Comparison of ENCODE assay signal across 8 mouse cellular contexts in the genomic region with DNA sequence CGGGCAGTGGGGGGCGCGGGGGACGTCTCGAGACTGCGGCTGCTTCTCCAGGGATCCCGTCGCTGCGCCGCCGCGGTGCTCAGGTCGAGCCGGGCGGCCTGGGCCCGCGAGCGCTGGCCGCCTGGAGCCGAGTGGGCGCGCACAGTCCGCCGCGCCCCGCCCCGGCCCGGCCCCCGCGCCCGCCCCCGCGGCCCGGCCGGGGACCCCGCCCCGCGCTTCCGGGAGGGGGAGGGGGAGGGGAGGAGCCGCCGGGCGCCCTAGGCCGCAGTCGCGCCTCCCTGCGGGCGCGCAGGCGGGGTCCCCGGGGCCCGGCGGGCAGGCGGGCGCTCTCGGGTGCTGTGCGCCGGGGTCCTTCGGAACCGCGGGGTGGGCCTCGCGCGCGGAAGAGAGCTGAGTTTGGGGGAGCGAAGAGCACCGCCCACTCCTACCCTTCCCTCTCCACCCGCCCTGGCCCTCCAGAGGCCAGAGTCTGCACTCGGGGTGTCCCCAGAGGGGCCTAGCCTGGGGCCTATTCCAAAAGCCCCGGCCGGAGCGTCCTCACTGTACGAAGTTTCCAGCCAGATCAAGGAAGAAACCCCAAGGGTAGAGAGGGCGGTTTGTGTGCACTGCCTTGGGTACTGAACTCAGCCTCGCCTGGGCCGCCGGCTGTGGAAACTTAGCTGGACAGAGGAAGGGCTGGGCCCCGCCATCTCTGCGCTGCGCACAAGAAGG. TPM values are rescaled to one million over a fixed set of nuclear protein-coding genes. Genes with fewer than 3 reads are reported as not detected.
DNase-seq lines count a peak whose midpoint lies in the region; ATAC-seq and TF ChIP-seq lines count a peak whose summit lies in the region.

No protein-coding gene starts in this region.

- under 1% methylated on average over 30 of the region's 79 CpGs for WGBS in forebrain, embryonic 14.5 days
- WGBS in liver, postnatal 0 days (ENCODE audit: insufficient replicate concordance), result 0% methylated on average over 32 of the region's 79 CpGs
- WGBS in neural tube, embryonic 13.5 days, result 2% methylated on average over 42 of the region's 79 CpGs
- under 1% methylated on average over 36 of the region's 79 CpGs for WGBS in stomach, postnatal 0 days

- peak overlapping the region; percentile 85 for H3K27ac ChIP-seq in forebrain, embryonic 14.5 days (ENCODE audit: low read depth, low read length)
- H3K27ac ChIP-seq in liver, postnatal 0 days (ENCODE audit: low read depth), result peak overlapping the region; percentile 98
- H3K27ac ChIP-seq in neural tube, embryonic 13.5 days (replicated peaks), result peak overlapping the region; percentile 92
- H3K27ac ChIP-seq in stomach, postnatal 0 days (replicated peaks), result peak overlapping the region; percentile 97

- peak; percentile 70 for ATAC-seq in cerebellum, adult (ENCODE audit: insufficient number of reproducible peaks, low FRiP score, low TSS enrichment)
- ATAC-seq in forebrain, embryonic 14.5 days, result peak; percentile 89
- peak; percentile 91 for ATAC-seq in liver, postnatal 0 days
- ATAC-seq in neural tube, embryonic 13.5 days (ENCODE audit: low read depth), result peak; percentile 89
- ATAC-seq in stomach, postnatal 0 days (ENCODE audit: low FRiP score, low TSS enrichment), result peak; percentile 94

- peak overlapping the region; percentile 95 for H3K9ac ChIP-seq in forebrain, embryonic 14.5 days (ENCODE audit: low read length)
- H3K9ac ChIP-seq in liver, postnatal 0 days (replicated peaks), result peak overlapping the region; percentile 99
- H3K9ac ChIP-seq in neural tube, embryonic 13.5 days, result peak overlapping the region; percentile 97
- peak overlapping the region; percentile 99 for H3K9ac ChIP-seq in stomach, postnatal 0 days (ENCODE audit: low read length)

- peaks cover 12% of the 10 kb centered on the region; the same call in 1 of the 2 replicates for H3K4me1 ChIP-seq in forebrain, embryonic 14.5 days (ENCODE audit: control insufficient read depth, insufficient read depth, low read length)
- H3K4me1 ChIP-seq in liver, postnatal 0 days (ENCODE audit: insufficient read depth), result peaks cover 37% of the 10 kb centered on the region
- H3K4me1 ChIP-seq in neural tube, embryonic 13.5 days (replicated peaks), result peaks cover 35% of the 10 kb centered on the region
- H3K4me1 ChIP-seq in stomach, postnatal 0 days (replicated peaks; ENCODE audit: control insufficient read depth, insufficient read depth), result peaks cover 6% of the 10 kb centered on the region

- peak; percentile 65 to 74 for DNase-seq in CD8-positive naive resting alpha-beta T cell, adult 2 months (ENCODE audit: low read depth in 2 of 2, low spot score in 2 of 2)
- peak; percentile 72 for DNase-seq in forebrain, embryonic 14.5 days (ENCODE audit: low spot score)
- peak; percentile 93 to 96 for DNase-seq in heart, postnatal 14 days
- DNase-seq in layer of hippocampus, adult 11-12 months (ENCODE audit: low spot score), result peak; percentile 72
- peak; percentile 88 for DNase-seq in liver, postnatal 0 days
- peak; percentile 87 for DNase-seq in stomach, postnatal 0 days (ENCODE audit: low spot score)

- no peak for TF ChIP-seq EP300 in liver, postnatal 0 days (IDR thresholded peaks at IDR 0.05; ENCODE audit: low read depth)
- no peak for TF ChIP-seq EP300 in stomach, postnatal 0 days (optimal IDR thresholded peaks at IDR 0.05)

- H3K4me2 ChIP-seq in forebrain, embryonic 14.5 days (ENCODE audit: low read length), result peak overlapping the region; percentile 93
- peak overlapping the region; percentile 86 for H3K4me2 ChIP-seq in liver, postnatal 0 days (ENCODE audit: low read depth, low read length)
- peak overlapping the region; percentile 75 for H3K4me2 ChIP-seq in neural tube, embryonic 13.5 days
- H3K4me2 ChIP-seq in stomach, postnatal 0 days (replicated peaks; ENCODE audit: low read depth), result peak overlapping the region; percentile 82

- no peaks in the 10 kb centered on the region for H3K36me3 ChIP-seq in forebrain, embryonic 14.5 days (ENCODE audit: control insufficient read depth, insufficient read depth, low read length)
- 0 out of 2 replicates have a peak, but pooled peaks cover 7% of the 10 kb centered on the region for H3K36me3 ChIP-seq in liver, postnatal 0 days (replicated peaks; ENCODE audit: insufficient read depth, low read length)
- H3K36me3 ChIP-seq in neural tube, embryonic 13.5 days, result no peaks in the 10 kb centered on the region
- H3K36me3 ChIP-seq in stomach, postnatal 0 days (ENCODE audit: control insufficient read depth, insufficient read depth, low read length), result no peaks in the 10 kb centered on the region

- no peak for TF ChIP-seq CTCF in liver, postnatal 0 days (IDR thresholded peaks at IDR 0.05; ENCODE audit: low read depth)
- TF ChIP-seq CTCF in stomach, postnatal 0 days (IDR thresholded peaks at IDR 0.05; ENCODE audit: low read depth), result no peak

- H3K27me3 ChIP-seq in forebrain, embryonic 14.5 days (replicated peaks; ENCODE audit: control insufficient read depth, insufficient read depth, low read length), result no peaks in the 10 kb centered on the region
- H3K27me3 ChIP-seq in liver, postnatal 0 days (ENCODE audit: insufficient read depth, low read length), result no peaks in the 10 kb centered on the region
- H3K27me3 ChIP-seq in neural tube, embryonic 13.5 days, result no peaks in the 10 kb centered on the region
- H3K27me3 ChIP-seq in stomach, postnatal 0 days (ENCODE audit: control insufficient read depth, insufficient read depth, low read length), result no peaks in the 10 kb centered on the region

- no peaks in the 10 kb centered on the region for H3K9me3 ChIP-seq in forebrain, embryonic 14.5 days (replicated peaks; ENCODE audit: control insufficient read depth, low read length)
- H3K9me3 ChIP-seq in liver, postnatal 0 days (ENCODE audit: low read length), result no peaks in the 10 kb centered on the region
- H3K9me3 ChIP-seq in neural tube, embryonic 13.5 days, result no peaks in the 10 kb centered on the region
- H3K9me3 ChIP-seq in stomach, postnatal 0 days (ENCODE audit: control insufficient read depth, low read length), result no peaks in the 10 kb centered on the region

- intact Hi-C loops in heart, postnatal 14 days (cut with DNase I), result loop anchor here (2.0 kb wide), 3 partner anchors 44 to 100 kb away; no protein-coding TSS in a partner anchor

- H3K4me3 ChIP-seq in forebrain, embryonic 14.5 days (ENCODE audit: low read depth, low read length), result peak overlapping the region; percentile 91
- peak overlapping the region; percentile 100 for H3K4me3 ChIP-seq in liver, postnatal 0 days (ENCODE audit: low read depth, low read length)
- H3K4me3 ChIP-seq in neural tube, embryonic 13.5 days, result peak overlapping the region; percentile 95
- peak overlapping the region; percentile 99 for H3K4me3 ChIP-seq in stomach, postnatal 0 days (ENCODE audit: low read depth, low read length)

RNA-seq across cellular contexts. Expression of a gene that starts 0.5 kb away (rescaled TPM):
- 20.6 and 20.8 TPM in 2 replicates for polyA plus RNA-seq in forebrain, embryonic 14.5 days (2014; fragmentation: Nextera tagmentation; extraction: Ambion mirVana)
- total RNA-seq in heart, postnatal 14 days (2021), result 10 to 100 TPM; 68.0 to 69.3 TPM
- polyA plus RNA-seq in liver, postnatal 0 days (2015; fragmentation: Nextera tagmentation; extraction: Ambion mirVana), result 19.3 and 20.4 TPM in 2 replicates
- 22.5 and 27.5 TPM in 2 replicates for polyA plus RNA-seq in neural tube, embryonic 13.5 days (2015; fragmentation: Nextera tagmentation; extraction: Ambion mirVana)
- 34.0 and 35.9 TPM in 2 replicates for polyA plus RNA-seq in stomach, postnatal 0 days (2015; fragmentation: Nextera tagmentation; extraction: Ambion mirVana)

Comparison
In these comparisons a context has a peak if more than half of its experiments do, and no peak if none do; other contexts are left out.
1. Peak in every context shown above with its lines: DNase-seq, ATAC-seq, H3K4me3 ChIP-seq and H3K27ac ChIP-seq.